Mouse (Mus musculus): ENCODE measurements around the gene H2-Eb2. TPM values are rescaled to one million over a fixed set of nuclear protein-coding genes. Genes with fewer than 3 reads are reported as not detected.

Gene H2-Eb2
- total RNA-seq, 2 experiments from 2014 or later, result 0.46 TPM; not detected in 1

DNA sequence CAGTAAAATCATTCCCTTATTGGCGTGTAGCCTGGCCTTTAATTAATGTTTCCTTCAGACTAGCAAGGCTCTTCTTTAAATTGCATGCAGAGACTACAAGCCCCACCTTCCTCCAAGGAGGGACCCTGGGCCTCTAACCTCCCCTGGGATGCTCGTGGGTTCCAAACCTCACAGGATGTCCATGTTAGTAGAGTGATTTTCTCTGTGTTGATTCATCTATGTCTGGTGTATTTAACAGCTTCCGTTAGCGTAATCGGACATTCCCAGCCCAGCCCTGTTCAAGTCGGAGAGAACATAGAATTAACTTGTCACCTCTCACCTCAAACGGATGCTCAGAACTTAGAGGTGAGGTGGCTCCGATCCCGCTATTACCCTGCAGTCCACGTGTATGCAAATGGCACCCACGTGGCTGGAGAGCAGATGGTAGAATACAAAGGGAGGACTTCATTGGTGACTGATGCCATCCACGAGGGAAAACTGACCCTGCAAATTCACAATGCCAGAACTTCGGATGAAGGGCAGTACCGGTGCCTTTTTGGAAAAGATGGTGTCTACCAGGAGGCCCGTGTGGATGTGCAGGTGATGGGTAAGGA, 37.6 kb downstream of the H2-Eb2 start:
- DNase-seq, result no peak

DNA sequence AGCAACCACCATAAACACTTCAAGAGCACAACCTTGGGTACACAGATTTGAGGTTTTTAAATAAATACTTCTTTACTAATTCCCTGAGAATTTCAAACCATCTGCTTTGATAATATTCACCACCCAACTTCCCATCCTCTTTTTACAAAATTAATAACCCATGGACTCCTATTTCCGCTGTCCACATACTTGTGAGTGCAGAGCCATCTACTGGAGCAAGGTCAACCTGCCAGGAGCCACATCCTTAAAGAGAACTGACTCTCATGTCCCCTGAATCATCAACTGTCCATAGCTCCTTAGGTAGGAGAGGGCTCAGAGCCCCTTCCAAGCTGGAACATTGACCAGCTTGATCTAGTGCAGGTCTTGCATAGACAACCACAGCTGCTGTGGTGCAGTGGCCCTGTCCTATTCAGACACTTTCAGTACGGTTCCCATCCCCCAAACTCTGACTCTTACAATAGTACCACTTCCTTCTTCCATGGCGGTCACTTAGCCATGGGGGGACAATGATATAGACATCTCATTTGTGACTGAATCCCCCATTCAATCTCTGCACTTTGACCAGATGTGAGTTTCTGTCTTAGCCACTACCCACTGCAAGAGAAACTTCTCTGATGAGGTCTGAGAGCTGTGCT, 38.3 kb downstream of the H2-Eb2 start:
- DNase-seq, result peak in 1 of 2 experiments; percentile 13

DNA sequence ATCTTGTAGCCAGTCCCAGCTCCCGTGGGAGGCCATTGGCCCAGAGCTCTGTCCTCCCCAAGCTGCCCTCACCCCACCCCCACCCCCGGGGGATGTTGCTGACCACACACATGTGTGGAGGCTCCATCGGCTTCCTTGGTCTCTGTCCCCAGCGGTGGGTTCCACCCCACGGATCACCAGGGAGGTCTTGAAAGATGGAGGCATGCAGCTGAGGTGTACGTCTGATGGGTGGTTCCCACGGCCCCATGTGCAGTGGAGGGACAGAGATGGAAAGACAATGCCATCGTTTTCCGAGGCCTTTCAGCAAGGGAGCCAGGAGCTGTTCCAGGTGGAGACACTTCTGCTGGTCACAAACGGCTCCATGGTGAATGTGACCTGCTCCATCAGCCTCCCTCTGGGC, 39.6 kb downstream of the H2-Eb2 start:
- peak in 1 of 2 experiments; percentile 12 for DNase-seq

DNA sequence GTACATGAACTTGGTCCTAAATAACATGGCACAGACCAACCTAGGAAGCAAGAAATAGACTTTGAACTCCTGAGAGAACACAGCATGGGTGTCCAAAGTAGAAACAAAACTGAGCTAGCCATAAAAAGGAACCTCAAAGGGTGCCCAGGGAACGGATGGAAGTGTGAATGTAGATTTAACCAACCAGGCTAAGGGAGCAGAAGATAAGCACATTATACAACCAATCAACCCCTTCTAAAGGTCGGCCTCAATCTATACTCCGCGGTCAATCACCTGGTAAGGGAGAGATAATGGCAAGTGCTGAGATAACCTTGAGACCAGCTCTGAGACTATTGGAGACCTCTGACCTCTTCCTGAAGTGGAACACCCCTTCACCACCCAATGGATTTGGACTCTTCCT, 45.1 kb downstream of the H2-Eb2 start:
- no peak for DNase-seq

DNA sequence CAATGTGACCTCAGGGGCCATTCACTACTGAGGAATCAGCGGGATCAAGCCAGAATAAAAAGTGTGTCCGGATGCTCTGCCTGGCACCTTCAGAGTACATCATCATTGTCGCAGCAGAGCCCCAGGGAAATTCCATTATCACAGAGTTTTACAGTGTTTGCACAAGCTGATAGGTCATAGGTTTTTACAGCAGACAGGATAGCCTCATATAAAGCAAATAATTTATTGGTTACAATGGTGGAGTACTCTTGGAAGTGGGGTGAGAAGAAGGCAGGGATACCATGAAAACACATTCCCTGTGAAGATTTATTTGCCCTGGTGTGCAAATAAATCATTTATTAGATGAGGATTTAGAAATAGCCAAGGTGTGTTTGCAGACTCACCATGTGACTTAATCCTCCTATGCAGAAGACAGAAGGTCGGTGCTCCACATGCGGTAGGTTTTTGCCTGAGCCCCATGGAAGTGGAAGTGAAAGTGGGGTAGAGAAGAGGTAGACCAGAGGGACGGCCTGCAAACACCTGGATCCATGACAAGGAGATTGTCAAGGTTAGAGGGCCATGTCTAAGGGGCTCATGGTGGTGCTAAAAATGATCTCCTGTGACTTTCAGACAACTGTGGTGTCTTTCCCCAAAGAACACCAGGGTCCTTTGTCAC, 47.7 kb downstream of the H2-Eb2 start:
- DNase-seq, result no peak

DNA sequence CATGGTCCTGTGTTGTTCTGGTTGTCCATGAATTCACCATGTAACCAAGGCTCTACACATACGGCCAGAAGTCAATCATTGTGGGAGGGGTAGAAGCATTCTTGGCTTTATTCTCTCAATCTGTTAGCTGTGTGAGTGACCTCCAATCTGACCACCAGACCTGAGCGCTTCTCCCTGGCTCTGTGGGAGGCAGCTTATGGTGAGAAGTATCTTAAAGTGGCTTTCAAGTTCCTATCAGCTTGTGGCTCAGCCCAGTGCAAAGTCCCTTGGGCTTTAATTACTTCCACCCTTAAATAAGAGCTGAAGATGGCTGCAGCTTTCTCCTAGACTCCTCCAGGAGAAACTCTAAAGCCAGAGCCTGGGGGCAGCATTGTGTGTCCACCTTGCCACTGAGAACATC, 51.4 kb downstream of the H2-Eb2 start, which contains the start of gene Btnl1:
Gene Btnl1, plus strand, starts transcription at position 286 of the 400 bp plus-strand sequence.
- DNase-seq, result no peak

DNA sequence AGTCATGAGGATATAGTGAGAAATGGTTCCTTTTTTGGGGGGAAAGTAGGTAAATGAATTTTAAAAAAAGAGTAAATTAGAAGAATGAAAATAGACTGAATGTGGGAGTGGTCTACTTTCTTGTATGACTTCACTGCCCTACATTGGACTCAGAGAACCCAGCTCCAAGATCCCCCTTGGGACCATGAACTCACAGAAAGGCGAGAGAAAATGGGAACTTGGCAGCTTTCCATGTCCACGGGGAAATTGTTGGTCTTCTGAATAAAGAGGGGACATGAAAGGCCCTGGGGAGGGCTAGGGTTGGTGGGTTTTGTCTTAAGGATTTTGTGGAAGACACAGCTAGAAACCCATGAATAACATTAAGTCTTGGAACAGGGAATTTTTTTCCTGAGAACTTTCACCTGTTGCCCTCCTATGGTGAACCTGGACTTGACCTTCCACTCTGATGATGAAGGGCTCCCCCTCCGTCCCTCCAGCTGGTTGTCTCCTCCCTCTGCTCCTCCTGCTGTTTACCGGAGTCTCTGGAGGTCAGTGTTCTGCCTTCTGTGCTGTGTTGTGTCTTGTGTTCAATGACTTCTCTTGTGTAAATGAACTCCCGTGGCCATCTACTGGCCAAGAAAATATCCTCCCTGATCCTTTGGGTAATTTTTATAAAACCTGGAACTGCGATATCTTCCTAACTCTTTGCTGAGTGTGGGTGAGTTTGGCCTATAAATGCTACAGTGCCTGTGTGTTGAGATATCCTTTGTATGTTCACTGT, 52.2 kb downstream of the H2-Eb2 start:
- DNase-seq, result no peak

DNA sequence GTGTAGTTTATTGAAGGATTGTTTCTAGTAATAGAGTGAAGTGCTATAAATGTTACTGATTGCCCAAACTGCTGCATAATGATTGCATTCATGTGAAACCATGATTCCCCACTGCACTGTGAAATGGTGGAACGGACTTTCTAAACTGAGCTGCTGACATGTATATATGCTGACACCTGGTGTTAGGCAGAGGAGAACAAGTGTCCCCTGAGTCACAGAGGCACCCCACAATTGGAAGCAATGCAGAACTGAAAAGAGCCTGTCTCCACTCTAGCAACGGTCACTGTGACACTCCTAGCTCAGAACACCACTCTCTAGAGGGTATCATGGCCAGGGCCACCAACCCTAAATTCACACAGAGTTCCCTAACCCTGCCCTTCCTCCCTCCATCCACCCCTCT, 53.3 kb downstream of the H2-Eb2 start:
- no peak for DNase-seq

DNA sequence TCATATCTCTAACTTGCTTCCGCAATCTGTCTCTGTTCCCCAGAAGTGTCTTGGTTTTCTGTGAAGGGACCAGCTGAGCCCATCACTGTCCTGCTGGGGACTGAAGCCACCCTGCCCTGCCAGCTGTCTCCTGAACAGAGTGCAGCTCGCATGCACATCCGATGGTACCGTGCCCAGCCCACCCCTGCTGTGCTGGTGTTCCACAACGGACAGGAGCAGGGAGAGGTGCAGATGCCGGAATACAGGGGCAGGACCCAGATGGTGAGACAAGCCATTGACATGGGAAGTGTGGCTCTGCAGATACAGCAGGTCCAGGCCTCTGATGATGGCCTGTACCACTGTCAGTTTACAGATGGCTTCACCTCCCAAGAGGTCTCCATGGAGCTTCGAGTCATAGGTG, 54.0 kb downstream of the H2-Eb2 start:
- no peak for DNase-seq

DNA sequence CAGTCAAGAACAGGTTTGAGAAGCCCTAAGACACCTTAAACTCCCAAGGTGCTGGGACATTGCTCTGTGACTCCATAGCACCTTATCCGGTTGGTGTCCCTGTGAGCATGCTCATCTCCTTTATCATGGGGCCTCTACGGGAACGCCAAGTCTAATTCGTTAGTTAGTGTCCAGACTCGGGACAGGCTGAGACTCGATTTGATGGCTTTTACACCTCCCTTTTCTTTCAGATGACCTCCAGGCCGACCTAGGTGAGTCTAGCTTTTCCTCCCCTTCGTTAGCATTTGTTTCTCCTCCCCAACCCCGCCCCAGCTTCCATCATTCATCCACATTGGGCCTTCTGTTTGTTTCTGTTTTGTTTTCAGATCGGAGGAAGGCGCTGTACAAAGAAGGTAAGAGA, 56.4 kb downstream of the H2-Eb2 start:
- no peak for DNase-seq

DNA sequence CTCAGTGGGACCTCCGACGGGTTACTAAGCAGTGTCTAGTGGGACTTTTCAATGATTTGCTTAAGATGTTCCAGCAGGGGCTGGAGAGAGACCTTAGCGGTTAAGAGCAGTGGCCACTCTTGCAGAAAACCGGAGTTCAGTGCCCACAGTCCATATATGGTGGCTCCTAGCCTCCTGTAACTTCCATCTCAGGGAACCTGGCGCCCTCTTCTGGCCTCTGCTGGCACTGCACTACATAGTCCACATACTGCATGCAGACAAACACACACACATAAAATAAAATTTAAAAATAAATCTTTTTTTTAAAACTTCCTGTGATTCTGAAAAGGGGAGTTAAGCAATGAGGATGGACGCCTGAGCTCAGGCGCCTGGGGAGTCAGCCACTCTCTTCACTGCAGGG, 57.7 kb downstream of the H2-Eb2 start:
- DNase-seq, result peak in 1 of 2 experiments; percentile 15

DNA sequence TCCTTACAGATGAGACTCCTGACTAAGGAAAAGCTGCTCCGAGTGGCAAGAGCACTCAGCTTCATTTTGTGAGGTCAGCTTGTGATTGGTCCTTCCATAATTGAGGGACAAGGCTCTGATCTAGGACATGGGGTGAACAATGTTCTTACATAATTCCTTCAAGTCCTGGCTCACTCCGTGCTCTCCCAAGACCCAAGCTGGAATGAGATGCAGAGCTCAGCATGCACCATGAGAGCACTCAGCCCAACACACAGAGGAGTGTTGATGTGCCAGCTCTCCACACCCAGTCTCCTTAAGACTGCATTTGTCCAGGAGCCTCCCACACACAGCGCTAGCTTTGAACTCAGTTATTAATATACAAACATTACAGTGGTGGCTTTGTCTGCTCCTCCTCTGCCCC, 59.2 kb downstream of the H2-Eb2 start:
- DNase-seq, result no peak

DNA sequence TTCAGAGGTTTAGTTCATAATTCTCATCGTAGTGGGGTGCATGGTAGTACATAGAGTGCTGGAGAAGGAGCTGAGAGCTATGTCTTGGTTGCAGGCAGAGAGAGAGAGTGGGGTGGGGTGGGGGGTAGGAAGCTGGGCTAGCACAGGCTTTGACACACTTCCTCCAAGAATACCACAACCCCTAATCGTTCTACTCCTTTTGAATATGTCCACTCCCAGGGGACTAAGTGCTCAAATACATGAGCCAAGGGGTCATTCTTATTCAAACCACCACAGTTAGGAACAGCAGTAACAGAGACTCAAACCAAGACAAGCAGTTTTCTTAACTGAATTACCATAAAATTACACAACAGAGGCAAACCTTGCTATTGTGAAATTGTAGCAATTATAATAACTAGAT, 61.2 kb downstream of the H2-Eb2 start:
- no peak for DNase-seq

DNA sequence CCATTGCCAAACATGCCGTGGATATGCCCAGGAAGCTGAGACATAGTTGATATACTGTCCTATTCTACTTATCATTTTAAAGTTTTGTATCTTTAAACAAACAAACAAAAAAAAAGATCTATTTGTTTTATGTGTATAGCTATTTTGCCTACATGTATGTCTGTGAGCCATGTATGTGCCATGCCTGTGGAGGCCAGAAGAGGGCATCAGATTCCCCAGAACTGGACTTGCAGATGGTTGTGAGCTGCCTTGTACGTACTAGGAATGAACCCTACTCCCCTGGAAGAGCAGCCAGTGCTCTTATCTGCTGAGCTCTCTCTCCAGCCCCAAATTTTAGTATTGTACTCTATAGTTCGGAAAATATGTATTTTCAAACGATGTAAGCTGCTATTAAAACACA, 63.0 kb downstream of the H2-Eb2 start:
- DNase-seq, result peak in 1 of 2 experiments; percentile 53

Other genes starting within 250 kb of the H2-Eb2 start
- 1 to 10 TPM in 1 of 2 experiments, not detected in 1; 1.6 TPM for gene H2-Oa, start 233.3 kb upstream of the H2-Eb2 start, total RNA-seq (2021)
- gene H2-DMa, start 206.1 kb upstream of the H2-Eb2 start, total RNA-seq (2021), result 1 to 10 TPM; 5.9 to 7.2 TPM
- 10 to 100 TPM; 64.5 to 79.0 TPM for gene Brd2, start 203.0 kb upstream of the H2-Eb2 start, total RNA-seq (2021)
- 1 to 10 TPM; 2.0 to 7.5 TPM for gene H2-DMb2, start 182.4 kb upstream of the H2-Eb2 start, total RNA-seq (2021)
- 1 to 10 TPM; 3.0 to 3.9 TPM for gene H2-DMb1, start 172.6 kb upstream of the H2-Eb2 start, total RNA-seq (2021)
- gene Tap1, start 138.1 kb upstream of the H2-Eb2 start, total RNA-seq (2021), result 10 to 100 TPM in 1 of 2 experiments, 1 to 10 TPM in 1; 5.7 to 11.4 TPM
- gene Psmb9, start 137.9 kb upstream of the H2-Eb2 start, total RNA-seq (2021), result 10 to 100 TPM; 13.1 to 25.3 TPM
- gene Psmb8, start 127.9 kb upstream of the H2-Eb2 start, total RNA-seq (2021), result 10 to 100 TPM; 19.5 to 34.4 TPM
- gene Tap2, start 122.1 kb upstream of the H2-Eb2 start, total RNA-seq (2021), result 10 to 100 TPM; 25.3 to 33.3 TPM
- gene H2-Ob, start 86.8 kb upstream of the H2-Eb2 start, total RNA-seq (2021), result 1 to 10 TPM in 1 of 2 experiments, under 1 TPM in 1; 0.77 to 5.7 TPM
- gene H2-Ab1, start 68.0 kb upstream of the H2-Eb2 start, total RNA-seq (2021), result 10 to 100 TPM; 36.6 to 43.8 TPM
- gene H2-Aa, start 37.8 kb upstream of the H2-Eb2 start, total RNA-seq (2021), result 10 to 100 TPM; 52.0 to 53.2 TPM
- gene H2-Eb1, start 19.8 kb upstream of the H2-Eb2 start, total RNA-seq (2021), result 10 to 100 TPM; 54.9 to 60.2 TPM
- gene Btnl2, start 29.2 kb downstream of the H2-Eb2 start, total RNA-seq (2021), result under 1 TPM; 0.26 to 0.32 TPM
- gene Btnl1, start 51.5 kb downstream of the H2-Eb2 start, total RNA-seq (2021), result not detected
- not detected for gene BC051142, start 73.2 kb downstream of the H2-Eb2 start, total RNA-seq (2021)
- gene Btnl4, start 151.7 kb downstream of the H2-Eb2 start, total RNA-seq (2021), result not detected
- not detected for gene Btnl6, start 191.7 kb downstream of the H2-Eb2 start, total RNA-seq (2021)
- gene Notch4, start 238.6 kb downstream of the H2-Eb2 start, total RNA-seq (2021), result 10 to 100 TPM; 33.8 to 40.6 TPM

Measured in heart, adult 18-20 months (tissue).